Mouse (Mus musculus) thymus, postnatal 36 days (tissue): ENCODE data around the gene Ddn.

Source experiments
- DNase-seq, 2 experiments: peaks; one replicate each; pipeline ENCODE4 v3.0.0; 2022; ENCODE audit warnings: mixed read lengths in 2 of 2

Gene Ddn

DNA sequence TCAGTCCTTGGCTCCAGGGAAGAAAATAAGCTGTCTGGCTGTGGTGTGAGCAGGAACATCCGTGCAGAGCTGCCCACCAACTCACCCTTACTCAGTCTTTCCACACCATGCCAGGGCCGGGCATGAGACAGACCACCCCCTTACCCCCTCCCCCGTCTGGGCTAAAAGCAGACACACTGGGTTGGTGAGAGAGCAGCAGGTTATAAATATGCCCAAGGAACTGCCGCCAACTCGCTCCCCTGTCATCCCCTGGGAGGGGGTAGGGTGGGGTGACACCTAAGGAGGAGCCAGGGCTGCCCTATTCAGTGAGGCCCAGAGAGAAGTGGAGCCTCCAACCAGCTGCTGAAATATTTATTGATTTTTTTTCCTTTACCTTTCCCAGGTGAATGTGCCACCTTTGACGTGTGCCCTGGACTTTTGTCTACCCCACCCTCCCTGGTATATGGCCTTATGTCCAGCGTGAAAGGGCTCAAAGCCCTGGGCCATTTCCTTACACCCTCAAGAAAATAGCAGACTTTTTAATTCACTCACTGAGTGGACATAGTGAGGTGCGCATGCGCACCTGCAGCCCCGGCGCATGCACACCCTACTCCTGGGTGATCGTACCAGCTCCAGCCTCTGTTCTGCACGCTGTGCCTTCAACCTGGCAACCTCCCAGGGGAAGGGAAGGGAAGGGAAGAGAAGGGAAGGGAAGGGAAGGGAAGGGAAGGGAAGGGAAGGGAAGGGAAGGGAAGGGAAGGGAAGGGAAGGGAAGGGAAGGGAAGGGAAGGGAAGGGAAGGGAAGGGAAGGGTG lies 12.3 kb downstream of the Ddn start:
- no peak for DNase-seq

DNA sequence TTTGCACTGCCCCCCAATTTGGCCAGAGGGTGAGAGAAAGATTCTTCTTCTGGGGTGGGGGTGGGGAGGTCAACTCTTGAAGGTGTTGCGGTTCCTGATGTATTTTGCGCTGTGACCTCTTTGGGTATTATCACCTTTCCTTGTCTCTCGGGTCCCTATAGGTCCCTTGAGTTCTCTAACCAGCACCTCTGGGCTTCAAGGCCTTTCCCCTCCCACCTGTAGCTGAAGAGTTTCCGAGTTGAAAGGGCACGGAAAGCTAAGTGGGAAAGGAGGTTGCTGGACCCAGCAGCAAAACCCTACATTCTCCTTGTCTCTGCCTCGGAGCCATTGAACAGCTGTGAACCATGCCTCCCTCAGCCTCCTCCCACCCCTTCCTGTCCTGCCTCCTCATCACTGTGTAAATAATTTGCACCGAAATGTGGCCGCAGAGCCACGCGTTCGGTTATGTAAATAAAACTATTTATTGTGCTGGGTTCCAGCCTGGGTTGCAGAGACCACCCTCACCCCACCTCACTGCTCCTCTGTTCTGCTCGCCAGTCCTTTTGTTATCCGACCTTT lies 16.1 kb downstream of the Ddn start:
- DNase-seq = no peak

DNA sequence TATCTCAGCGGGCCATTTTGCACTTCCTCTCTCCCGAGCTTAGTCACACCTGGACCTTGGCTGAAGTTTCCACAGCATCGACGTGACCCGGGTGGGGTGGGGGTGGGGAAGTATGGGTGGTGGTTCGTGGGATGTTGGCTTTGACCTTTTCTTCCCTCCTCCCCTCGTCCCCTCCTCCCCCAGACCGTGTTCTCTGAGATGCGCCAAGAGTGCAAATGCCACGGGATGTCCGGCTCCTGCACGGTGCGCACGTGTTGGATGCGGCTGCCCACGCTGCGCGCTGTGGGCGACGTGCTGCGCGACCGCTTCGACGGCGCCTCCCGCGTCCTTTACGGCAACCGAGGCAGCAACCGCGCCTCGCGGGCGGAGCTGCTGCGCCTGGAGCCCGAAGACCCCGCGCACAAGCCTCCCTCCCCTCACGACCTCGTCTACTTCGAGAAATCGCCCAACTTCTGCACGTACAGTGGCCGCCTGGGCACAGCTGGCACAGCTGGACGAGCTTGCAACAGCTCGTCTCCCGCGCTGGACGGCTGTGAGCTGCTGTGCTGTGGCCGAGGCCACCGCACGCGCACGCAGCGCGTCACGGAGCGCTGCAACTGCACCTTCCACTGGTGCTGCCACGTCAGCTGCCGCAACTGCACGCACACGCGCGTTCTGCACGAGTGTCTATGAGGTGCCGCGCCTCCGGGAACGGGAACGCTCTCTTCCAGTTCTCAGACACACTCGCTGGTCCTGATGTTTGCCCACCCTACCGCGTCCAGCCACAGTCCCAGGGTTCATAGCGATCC lies 16.9 kb downstream of the Ddn start:
- no peak for DNase-seq

DNA sequence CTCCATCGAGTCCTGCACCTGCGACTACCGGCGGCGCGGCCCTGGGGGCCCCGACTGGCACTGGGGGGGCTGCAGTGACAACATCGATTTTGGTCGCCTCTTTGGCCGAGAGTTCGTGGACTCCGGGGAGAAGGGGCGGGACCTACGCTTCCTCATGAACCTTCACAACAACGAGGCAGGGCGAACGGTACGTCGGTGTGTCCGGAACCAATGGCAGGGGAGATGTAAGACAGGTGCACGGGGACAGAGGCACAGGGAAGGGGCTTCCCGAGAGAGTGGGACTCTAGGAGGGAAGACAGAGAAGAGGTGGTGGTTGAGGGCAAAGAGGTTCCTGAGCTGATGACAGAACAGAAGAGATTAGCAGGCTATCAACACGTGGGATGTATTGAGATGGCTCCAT lies 17.5 kb downstream of the Ddn start:
- DNase-seq = no peak

DNA sequence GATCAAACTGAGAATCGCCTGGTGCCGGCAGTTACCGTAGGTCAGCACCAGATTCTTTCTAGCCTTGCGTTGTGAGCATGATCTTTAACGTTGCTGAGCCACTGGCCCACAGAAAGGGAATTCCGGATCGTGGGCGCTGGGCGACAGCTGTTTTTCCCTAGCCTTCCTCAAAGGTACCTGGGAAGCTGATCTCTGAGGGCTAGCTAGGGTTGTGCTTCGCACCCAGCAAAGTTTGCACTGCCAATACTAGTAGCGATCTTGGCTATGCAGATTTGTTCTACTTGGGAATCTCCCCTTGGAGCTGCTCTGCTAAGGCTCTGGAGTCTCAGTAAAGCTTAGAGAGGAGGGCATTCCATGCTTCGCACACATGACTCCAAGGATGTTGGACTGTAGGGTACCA lies 18.1 kb downstream of the Ddn start:
- no peak for DNase-seq

DNA sequence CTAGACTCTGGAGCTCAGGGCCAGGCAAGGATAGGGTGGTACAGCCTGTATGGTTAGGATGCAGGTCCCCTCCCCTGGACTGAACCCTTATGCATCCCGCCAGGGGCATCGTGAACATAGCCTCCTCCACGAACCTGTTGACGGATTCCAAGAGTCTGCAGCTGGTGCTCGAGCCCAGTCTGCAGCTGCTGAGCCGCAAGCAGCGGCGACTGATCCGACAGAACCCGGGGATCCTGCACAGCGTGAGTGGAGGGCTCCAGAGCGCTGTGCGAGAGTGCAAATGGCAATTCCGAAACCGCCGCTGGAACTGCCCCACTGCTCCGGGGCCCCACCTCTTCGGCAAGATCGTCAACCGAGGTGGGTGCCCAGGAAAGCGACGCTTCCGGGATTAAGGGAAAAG lies 18.5 kb downstream of the Ddn start:
- DNase-seq = no peak

DNA sequence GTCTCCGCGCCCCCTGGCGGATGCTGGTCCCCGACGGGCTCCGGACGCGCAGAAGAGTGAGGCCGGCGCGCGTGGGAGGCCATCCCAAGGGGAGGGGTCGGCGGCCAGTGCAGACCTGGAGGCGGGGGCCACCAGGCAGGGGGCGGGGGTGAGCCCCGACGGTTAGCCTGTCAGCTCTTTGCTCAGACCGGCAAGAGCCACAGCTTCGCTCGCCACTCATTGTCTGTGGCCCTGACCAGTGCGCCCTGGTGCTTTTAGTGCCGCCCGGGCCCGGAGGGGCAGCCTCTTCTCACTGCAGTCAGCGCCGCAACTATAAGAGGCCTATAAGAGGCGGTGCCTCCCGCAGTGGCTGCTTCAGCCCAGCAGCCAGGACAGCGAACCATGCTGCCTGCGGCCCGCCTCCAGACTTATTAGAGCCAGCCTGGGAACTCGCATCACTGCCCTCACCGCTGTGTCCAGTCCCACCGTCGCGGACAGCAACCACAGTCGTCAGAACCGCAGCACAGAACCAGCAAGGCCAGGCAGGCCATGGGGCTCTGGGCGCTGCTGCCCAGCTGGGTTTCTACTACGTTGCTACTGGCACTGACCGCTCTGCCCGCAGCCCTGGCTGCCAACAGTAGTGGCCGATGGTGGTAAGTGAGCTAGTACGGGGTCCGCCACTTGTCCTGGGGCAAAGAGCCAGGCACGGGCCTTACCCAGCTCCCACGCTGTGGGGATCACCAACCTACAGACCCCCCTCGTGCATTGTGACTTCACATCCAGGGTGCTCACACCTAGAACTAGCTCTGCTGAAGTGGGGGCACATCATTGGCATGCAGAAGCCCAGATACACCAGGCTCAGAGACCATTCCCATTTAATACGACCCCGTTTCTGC lies 19.4 kb downstream of the Ddn start, which contains the start of gene Wnt1:
Wnt1 (plus strand) TSS at position 197 of the 875 bp plus-strand sequence.
- peak; percentile 69 to 72 for DNase-seq

DNA sequence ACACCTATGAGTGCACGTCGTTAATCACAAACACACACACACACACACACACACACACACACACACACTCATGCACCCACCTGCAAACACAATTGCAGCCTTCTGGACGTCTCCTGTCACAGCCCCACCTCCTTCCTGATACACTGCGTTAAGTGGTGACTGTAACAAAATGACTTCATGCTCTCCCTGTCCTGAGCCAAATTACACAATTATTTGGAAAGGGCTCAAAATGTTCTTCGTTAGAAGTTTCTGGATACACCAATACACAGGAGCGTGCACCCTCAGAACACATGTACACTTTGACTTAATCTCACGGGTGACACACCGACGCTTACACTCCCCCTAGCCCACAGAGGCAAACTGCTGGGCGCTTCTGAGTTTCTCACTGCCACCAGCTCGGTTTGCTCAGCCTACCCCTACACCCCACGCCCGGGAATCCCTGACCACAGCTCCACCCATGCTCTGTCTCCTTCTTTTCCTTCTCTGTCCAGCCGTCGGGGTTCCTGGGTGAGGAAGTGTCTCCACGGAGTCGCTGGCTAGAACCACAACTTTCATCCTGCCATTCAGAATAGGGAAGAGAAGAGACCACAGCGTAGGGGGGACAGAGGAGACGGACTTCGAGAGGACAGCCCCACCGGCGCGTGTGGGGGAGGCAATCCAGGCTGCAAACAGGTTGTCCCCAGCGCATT lies 20.2 kb downstream of the Ddn start:
- DNase-seq = no peak

DNA sequence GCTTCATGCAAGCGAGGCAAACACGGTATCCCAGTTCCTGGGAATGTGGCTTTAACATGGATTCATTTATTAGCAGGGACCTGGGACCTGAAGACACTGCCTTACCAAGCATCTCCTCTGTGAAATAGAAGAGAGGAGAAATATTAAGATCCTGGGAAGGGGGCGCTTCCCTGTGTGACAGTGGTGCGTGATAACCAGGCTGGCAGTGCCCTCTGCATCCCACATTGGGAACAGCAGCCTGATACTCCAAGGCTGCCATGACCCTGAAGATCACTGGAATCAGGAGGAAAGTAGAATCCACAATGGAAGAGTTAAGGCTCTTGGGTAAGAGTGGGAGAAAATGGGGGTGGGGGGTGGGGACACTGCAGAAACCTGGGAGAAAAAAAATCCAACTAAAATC lies 21.4 kb downstream of the Ddn start:
- DNase-seq = no peak

DNA sequence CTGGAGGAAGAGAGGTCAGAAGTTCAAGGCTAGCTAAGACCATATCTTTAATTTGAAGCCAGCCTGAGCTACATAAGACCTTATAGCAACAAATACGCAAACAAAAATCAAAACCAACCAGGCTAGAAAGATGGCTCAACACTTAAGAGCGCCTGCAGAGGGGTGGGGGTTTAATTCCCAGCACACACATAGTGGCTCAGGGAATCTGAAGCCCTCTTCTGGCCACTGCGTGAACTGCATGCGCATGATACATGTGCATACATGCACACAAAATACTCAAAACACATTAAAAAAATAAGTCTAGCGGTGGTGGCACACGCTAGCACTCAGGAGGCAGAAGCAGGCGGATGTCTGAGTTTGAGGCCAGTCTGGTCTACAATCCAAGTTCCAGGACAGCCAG lies 23.5 kb downstream of the Ddn start:
- DNase-seq = no peak

DNA sequence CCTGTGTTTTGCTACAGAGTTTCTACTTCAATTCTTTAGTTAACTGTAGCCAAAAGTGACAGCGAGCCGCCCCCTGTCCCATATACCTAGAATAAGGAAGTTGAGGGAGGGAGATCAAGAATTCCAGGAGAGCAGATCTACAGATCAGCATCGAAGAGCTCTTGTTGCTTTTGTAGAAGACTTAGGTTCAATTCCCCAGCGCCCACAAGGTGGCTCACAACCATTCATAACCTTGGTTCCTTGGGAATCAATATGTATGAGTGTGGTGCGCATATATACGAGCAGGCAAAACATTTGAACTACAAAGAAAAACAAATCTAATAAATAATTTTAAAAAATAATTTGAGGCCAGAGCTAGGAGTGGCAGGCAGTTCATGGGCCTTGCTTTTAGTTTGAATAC lies 28.1 kb downstream of the Ddn start:
- no peak for DNase-seq

DNA sequence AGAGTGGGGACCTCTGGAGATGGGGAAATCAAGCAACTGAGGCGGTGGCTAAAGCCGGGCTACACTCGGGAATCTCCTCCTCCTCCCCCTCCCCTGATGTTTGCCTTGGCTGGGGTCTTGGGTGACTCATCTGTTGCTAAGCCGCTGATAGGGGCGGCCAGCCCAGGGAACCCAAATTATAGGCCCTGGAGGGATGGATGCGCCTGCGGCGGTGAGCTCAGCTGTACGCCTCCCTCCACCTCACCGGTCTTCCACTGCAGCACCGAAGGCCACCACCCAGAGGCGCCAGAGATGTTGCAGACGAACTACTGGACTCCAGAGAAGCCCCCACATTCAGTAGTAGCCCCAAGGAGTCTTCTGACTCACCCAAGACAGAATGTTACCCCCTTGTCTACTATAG lies 28.7 kb downstream of the Ddn start:
- DNase-seq = no peak

DNA sequence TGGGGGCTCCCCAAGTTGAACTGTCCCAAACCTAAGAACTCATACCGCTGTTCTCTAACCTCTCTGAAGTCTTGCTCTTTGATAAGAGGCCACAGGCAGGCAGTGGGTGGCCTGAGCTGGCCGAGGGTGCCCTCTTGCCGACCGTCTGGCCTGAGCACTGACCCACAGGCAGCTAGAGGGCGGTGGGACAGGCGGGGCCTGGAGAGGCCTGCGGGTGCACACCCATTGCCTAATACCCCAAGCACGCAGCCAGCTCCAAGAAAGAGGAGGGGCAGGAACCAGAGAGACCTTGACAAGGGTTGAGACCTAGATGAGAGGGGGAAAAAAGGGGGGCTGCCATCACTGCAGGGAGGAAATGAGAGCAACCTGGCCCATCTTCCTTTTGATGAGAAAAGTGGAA lies 29.2 kb downstream of the Ddn start:
- no peak for DNase-seq

DNA sequence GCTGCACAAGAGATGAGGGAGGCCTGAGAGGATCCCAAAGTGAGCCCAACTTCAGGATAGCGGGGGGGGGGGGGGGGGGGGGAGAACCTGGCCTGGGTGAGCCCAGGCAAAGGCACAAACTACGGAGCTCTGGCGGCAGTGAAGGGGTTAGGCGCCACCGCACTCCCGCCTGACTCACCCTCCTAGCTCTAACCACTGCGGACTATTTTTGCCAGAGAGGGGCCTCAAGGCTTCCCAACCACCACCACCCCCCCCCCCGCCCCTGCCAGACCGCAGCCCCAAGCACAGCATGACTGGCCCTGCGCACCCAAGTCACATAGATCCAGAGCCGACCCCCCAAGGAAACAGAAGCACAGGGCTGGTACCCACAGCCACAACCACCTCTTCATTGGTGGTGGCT lies 30.5 kb downstream of the Ddn start:
- DNase-seq = no peak

DNA sequence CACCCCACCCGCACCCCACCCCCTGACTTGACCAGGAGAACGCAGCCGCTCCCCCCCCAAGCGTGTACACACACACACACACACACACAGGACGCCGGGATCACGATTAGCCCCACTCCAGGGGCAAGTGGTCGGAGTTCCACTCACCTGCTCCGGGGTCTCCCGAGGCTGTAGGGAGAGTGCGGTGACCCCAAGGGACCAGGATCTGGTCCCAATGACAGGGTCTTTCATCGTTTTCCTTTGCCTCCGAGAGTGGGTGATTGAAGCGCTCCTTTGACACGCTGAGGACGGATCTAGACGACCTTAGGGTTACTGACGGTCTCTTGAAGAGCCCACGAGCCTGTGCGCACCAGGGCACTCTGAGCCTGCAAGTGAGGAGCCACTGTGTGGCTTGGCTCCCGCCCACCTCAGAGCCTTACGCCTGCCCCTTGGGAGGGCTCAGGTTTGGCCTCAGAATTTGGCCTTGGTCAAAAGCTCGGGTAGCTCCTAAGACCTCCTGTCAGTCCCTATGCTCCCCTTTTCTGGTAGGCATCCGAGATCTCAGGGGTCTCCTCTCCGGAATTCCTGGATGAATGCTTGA lies 31.0 kb downstream of the Ddn start:
- no peak for DNase-seq

DNA sequence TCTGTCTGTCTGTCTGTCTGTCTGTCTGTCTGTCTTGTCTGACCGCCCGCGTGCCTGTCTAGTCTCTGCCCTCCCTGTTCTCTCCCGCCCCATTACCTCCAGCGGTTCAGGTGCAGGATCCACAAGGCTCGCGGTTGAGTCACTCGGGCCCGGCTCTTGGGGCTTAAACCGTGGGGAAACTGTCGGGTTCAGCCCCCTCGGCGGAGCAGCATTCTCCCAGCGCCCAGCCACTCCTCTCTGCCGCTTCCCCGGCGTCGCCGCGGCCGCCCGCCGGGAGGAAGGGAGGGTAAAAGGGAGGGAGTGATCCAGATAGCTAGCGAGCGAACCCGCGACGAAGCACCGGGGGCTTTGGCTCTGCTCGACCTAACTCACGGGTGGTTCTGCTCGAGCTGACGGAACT lies 31.5 kb downstream of the Ddn start, which contains the start of gene Wnt10b:
Wnt10b (minus strand) TSS at position 389 of the 400 bp plus-strand sequence.
- peak in 1 of 2 experiments; percentile 34 for DNase-seq

DNA sequence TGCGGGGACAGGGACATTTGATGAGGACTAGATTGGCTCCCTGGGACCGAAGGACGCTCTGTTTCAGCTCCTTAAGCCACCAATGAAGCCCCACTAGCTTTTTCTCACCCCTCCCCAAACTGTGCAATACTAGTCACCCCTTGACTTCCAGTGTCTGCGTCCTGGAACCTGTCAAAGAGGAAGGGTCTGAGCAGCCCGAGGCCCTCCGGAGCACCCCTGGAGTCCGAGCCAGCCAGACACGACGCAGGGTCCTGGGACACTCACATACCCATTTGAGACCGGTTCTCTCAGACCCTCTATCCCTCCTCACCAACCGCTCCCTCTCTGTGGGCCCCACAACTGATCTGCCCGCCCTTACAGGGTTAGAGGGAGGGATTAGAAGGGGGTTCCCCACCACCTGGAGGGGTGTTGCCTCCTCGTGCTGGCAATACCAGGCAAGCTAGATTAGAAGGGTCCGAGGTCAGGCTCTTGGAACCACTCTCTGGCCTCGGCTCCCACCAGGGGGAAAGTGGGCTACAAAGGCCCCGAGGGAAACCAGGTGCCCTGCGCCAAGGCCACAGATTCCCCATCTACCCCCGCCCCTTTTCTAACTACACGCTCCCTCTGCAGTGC lies 32.2 kb downstream of the Ddn start:
- DNase-seq = no peak

DNA sequence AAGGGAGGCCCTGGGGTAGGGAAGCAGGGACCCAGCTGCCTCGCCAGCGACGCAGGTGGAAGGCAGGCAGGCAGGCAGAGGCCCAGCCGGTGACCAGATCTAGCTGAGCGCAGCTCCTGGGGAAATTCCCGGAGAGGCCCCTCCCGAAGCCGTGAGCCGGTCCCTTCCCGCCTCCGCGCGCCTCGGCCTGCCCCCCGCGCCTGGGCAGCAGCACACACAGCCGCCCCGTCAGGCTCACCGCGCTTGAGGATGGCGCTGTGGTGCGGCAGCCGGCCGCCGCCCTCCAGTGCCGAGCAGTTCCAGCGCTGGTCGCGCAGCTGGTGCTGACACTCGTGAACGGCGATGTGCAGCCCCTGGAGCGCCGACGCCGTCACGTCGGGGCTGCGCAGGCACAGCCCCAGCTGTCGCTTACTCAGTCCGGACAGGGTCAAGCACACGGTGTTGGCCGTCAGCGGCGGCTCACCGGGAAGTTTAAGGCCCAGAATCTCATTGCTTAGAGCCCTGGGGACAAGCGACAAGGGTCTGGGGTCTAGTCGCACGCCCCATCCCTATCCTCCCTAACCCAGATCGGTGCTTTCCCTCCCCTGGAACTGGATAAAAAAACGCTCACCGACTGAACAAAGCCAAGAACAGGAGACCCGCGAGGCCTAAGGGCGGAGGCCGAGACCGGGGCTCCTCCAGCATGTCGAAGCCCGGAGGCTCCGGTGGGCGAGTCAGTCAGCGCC lies 32.8 kb downstream of the Ddn start:
- DNase-seq = peak; percentile 33 to 49

DNA sequence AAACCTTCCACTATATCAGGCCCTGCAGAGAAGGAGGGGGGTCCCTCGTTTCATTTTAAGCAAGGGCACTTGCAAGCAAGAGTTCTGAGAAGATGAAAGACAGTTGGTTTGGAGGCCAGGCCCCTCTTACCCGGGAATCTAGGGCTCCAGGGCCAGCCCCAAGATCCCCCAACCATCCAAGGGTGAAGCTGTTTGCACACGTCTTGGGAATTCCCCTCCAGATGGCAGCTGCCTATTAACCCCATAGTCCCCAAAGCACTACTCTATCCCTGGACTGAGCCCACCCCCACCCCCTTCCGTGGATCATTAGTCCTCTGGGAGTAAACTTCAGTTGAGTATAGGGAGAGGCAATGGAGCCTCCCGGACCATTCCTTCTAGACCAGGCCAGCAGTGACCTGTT lies 33.8 kb downstream of the Ddn start:
- no peak for DNase-seq

DNA sequence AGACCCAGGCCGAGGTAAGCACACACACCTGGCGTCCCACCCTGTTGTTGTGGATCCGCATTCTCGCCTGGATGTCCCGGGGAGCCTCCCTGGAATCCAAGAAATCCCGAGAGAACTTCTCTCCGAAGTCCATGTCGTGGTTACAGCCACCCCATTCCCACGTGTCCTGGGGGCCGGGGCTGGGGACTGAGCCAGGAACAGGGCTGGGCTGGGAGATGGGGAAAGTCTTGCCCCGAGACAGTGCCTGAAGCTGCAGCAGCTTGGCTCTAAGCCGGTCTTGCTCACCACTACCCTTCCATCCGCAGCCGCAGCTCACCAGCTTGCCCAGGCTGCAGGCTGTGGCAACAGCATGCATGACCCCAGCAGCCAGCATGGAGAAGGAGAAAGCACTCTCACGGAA lies 35.2 kb downstream of the Ddn start:
- DNase-seq = no peak
